Mouse (Mus musculus) small intestine, adult 2 months (tissue): Measurements from ENCODE around the gene Cecr2.

ENCODE experiments used
- CTCF ChIP-seq: fragments of 200-500 bp; IDR thresholded peaks from 2 replicates; pipeline ENCODE4 v1.5.1; 2012; ENCODE audit warnings: low read depth, mild to moderate bottlenecking, control low read depth, inconsistent platforms, low read length, moderate library complexity, mixed read lengths; ENCODE audit not compliant: insufficient replicate concordance, insufficient read length; ENCODE audit errors: extremely low read depth
- POLR2A ChIP-seq: fragments of 200-500 bp; IDR thresholded peaks from 2 replicates; pipeline ENCODE4 v1.6.1; 2012; ENCODE audit warnings: low read depth, mild to moderate bottlenecking, control low read depth, inconsistent platforms, low read length, moderate library complexity

- TF ChIP-seq POLR2A: no peak
- TF ChIP-seq CTCF: no peak
These were observed 48.6 kb downstream of the Cecr2 start for GRCm38 (mm10) chr6:120714806-120715205.
